Mouse (Mus musculus) embryonic fibroblast, embryonic 13.5 days (primary cell): ENCODE data around the gene Il7r.
"Not testable (repeated sequence)": the region's sequence is repeated elsewhere in the genome, so short reads cannot be mapped to it uniquely, and the experiment has no call there.

Source experiments
- CTCF ChIP-seq: IDR thresholded peaks from 2 replicates; pipeline ENCODE4 v1.5.1; 2011; ENCODE audit warnings: mild to moderate bottlenecking, control low read depth, low read length, moderate library complexity, borderline replicate concordance; ENCODE audit not compliant: insufficient read depth
- POLR2A ChIP-seq: IDR thresholded peaks from 2 replicates; pipeline ENCODE4 v1.6.1; 2011; ENCODE audit warnings: low read depth, mild to moderate bottlenecking, control low read depth, low read length, moderate library complexity

DNA sequence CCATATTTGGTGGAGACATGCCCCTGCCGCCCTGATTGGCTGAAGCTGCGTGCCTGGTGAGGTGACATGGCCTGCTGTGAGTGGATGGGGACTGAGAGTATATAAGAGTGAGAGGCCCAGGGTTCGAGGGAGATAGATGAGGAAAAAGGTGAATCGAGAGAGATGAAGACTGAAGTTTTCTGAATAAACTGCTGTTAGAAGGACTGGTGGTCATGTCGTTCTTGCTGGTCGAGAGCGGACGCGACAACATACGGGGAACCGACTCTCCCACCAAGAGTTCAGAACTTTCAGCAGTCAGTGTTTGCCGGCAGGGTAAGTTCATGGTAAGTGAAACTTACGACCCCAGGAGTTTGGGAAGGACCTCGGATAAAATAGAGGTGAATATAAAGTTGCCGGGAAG, 27.3 kb upstream of the Il7r start:
- TF ChIP-seq POLR2A, CTCF: not testable (repeated sequence)
